Mouse (Mus musculus): Measurements from ENCODE around the gene Gm11639. TPM values are rescaled to one million over a fixed set of nuclear protein-coding genes. Genes with fewer than 3 reads are reported as not detected.

Gm11639 gene
- polyA plus RNA-seq, 1 experiment from 2014 or later: 0.05 TPM

DNA sequence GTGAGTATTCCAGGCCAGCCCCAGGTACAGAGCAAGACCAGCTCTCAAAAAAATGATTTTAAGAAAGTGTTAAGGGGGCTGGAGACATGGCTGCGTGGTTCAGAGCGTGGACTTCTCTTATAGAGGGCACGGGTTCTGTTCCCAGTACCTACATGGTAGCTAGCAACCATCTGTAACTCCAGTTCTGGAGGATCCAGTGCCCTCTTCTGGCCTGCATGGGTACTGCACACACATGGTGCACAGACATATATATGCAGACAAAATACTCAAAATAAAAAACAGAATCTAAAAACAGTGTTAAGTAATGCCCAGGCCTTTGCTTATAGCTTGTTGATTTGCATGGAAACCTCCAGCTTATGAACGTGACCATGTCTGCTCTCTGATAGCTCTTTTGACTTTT, 24.9 kb upstream of the Gm11639 start:
- H3K27me3 ChIP-seq: no peaks in the 10 kb centered on the region
- H3K27ac ChIP-seq (replicated peaks): no peak overlapping the region
- no peak for ATAC-seq (ENCODE audit: insufficient read depth)
- H3K4me1 ChIP-seq (replicated peaks): peaks cover 15% of the 10 kb centered on the region
- H3K36me3 ChIP-seq (replicated peaks): no peaks in the 10 kb centered on the region
- no peaks in the 10 kb centered on the region for H3K9me3 ChIP-seq (replicated peaks)
- WGBS (ENCODE audit: insufficient replicate concordance): 83% methylated on average over 4 of the region's 4 CpGs
- H3K9ac ChIP-seq: no peak overlapping the region
- H3K4me3 ChIP-seq (replicated peaks): no peak overlapping the region
- H3K4me2 ChIP-seq: no peak overlapping the region

- Histone ChIP-seq H3K9ac (no peak overlapping the region), H3K27me3 (no peaks in the 10 kb centered on the region), H3K36me3 (replicated peaks) (no peaks in the 10 kb centered on the region), H3K9me3 (replicated peaks) (no peaks in the 10 kb centered on the region), H3K4me1 (replicated peaks) (peaks cover 15% of the 10 kb centered on the region), H3K27ac (replicated peaks) (no peak overlapping the region), H3K4me2 (peak overlapping the region; percentile 52), H3K4me3 (replicated peaks) (no peak overlapping the region)
- 23% methylated on average over 5 of the region's 5 CpGs for WGBS (ENCODE audit: insufficient replicate concordance)
- peak; percentile 70 for ATAC-seq (ENCODE audit: insufficient read depth)
Measured at GRCm38 (mm10) chr11:104661106-104661505, 24.4 kb upstream of the Gm11639 start.

DNA sequence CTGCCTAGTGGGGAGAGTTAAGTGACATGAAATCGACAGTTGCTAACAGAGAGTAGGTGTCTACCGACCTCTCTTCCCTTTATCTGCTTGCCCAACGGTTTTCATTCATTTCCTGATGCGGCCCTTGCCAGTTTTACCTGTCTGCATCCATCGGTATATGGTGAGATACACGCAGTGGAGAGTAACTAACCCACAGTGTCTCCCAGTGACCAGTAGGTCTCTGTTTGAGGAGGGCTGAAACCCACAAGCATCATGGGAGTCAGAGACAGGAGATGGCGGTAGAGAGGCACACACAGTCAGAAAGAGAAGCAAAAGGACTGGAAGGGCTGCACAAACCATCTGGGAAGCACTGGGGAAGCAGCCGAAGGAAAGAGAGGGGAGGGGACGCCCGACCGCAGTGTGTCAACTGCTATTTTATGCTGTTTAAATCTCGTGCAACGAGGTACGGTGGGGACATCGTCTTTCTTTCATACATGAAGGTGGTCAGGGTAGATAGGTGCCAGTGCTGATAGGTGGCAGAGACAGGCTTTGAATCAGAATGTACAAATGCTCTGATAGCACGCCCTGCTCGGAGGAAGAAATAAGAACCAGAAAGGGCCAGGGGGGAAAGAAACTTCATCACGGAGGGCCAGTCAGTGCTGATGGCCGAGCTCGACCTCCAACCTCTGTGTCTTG, 23.8 kb upstream of the Gm11639 start:
- H3K4me3 ChIP-seq (replicated peaks): no peak overlapping the region
- WGBS (ENCODE audit: insufficient replicate concordance): 25% methylated on average over 20 of the region's 20 CpGs
- no peaks in the 10 kb centered on the region for H3K9me3 ChIP-seq (replicated peaks)
- H3K27me3 ChIP-seq: no peaks in the 10 kb centered on the region
- no peaks in the 10 kb centered on the region for H3K36me3 ChIP-seq (replicated peaks)
- peaks cover 15% of the 10 kb centered on the region for H3K4me1 ChIP-seq (replicated peaks)
- no peak overlapping the region for H3K27ac ChIP-seq (replicated peaks)
- peak; percentile 55 for ATAC-seq (ENCODE audit: insufficient read depth)
- peak overlapping the region; percentile 52 for H3K4me2 ChIP-seq
- H3K9ac ChIP-seq: 0 out of 2 replicates have a peak overlapping the region, but pooled peaks have one; percentile 4

GRCm38 (mm10) chr11:104662573-104662972, 22.9 kb upstream of the Gm11639 start:
- Histone ChIP-seq H3K4me2 (no peak overlapping the region), H3K9ac (no peak overlapping the region), H3K4me1 (replicated peaks) (peaks cover 15% of the 10 kb centered on the region), H3K4me3 (replicated peaks) (no peak overlapping the region), H3K9me3 (replicated peaks) (no peaks in the 10 kb centered on the region), H3K36me3 (replicated peaks) (no peaks in the 10 kb centered on the region), H3K27ac (replicated peaks) (no peak overlapping the region), H3K27me3 (no peaks in the 10 kb centered on the region)
- WGBS (ENCODE audit: insufficient replicate concordance): 70% methylated on average over 11 of the region's 11 CpGs
- ATAC-seq (ENCODE audit: insufficient read depth): no peak

GRCm38 (mm10) chr11:104663241-104663877, 22.1 kb upstream of the Gm11639 start:
- WGBS (ENCODE audit: insufficient replicate concordance): 62% methylated on average over 6 of the region's 6 CpGs
- H3K4me2 ChIP-seq: no peak overlapping the region
- peaks cover 15% of the 10 kb centered on the region for H3K4me1 ChIP-seq (replicated peaks)
- H3K36me3 ChIP-seq (replicated peaks): no peaks in the 10 kb centered on the region
- no peak for ATAC-seq (ENCODE audit: insufficient read depth)
- H3K9me3 ChIP-seq (replicated peaks): no peaks in the 10 kb centered on the region
- no peak overlapping the region for H3K4me3 ChIP-seq (replicated peaks)
- H3K27me3 ChIP-seq: no peaks in the 10 kb centered on the region
- no peak overlapping the region for H3K9ac ChIP-seq
- no peak overlapping the region for H3K27ac ChIP-seq (replicated peaks)

DNA sequence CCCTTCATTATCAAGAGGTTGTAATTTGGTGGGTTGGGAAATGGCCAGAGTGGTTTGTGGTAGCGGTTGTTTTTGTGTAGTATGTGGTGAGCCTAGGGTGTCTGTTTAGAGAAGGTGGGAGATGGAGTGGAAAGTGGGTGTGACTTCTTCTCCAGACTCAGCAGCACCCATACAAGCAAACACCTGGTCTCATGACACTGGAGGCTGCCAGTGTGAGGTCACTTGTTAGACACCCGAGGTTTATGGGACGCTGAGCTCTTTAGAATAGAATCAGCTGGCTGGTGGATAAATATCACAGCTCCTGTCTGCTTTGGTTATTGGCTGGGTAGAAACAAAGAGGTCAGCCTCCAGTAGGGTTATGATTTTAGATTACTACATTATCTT, 21.6 kb upstream of the Gm11639 start:
- peaks cover 15% of the 10 kb centered on the region for H3K4me1 ChIP-seq (replicated peaks)
- no peak for ATAC-seq (ENCODE audit: insufficient read depth)
- H3K27me3 ChIP-seq: no peaks in the 10 kb centered on the region
- H3K9ac ChIP-seq: no peak overlapping the region
- H3K4me3 ChIP-seq (replicated peaks): no peak overlapping the region
- H3K27ac ChIP-seq (replicated peaks): no peak overlapping the region
- no peaks in the 10 kb centered on the region for H3K9me3 ChIP-seq (replicated peaks)
- no peak overlapping the region for H3K4me2 ChIP-seq
- WGBS (ENCODE audit: insufficient replicate concordance): 30% methylated on average over 3 of the region's 3 CpGs
- H3K36me3 ChIP-seq (replicated peaks): no peaks in the 10 kb centered on the region

DNA sequence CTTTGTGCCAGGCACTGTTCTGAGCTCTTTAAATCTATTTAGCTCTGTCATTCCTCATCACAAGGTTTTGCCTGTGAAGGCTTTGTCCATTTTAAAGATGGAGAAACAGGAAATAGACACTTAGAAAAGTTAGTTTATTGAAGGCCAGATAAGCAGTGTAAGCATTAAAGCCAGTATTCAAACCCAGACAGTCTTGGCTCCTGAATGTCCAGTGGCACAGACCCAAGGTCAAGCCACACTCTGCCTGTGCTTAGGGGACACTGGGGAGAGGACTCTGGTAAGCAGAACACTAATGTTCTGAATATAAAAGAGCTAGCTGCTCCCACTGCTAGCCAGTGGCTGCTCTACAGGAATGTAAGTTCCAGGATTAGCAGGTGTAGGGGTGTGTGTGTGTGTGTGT, 21.1 kb upstream of the Gm11639 start:
- Histone ChIP-seq H3K9ac (no peak overlapping the region), H3K27me3 (no peaks in the 10 kb centered on the region), H3K4me3 (replicated peaks) (no peak overlapping the region), H3K9me3 (replicated peaks) (no peaks in the 10 kb centered on the region), H3K4me2 (no peak overlapping the region), H3K27ac (replicated peaks) (no peak overlapping the region), H3K36me3 (replicated peaks) (no peaks in the 10 kb centered on the region), H3K4me1 (replicated peaks) (peaks cover 15% of the 10 kb centered on the region)
- ATAC-seq (ENCODE audit: insufficient read depth): no peak

- H3K4me3 ChIP-seq (replicated peaks): no peak overlapping the region
- 25% methylated on average over 5 of the region's 5 CpGs for WGBS (ENCODE audit: insufficient replicate concordance)
- no peak for ATAC-seq (ENCODE audit: insufficient read depth)
- H3K4me1 ChIP-seq (replicated peaks): no peaks in the 10 kb centered on the region
- no peaks in the 10 kb centered on the region for H3K36me3 ChIP-seq (replicated peaks)
- no peak overlapping the region for H3K4me2 ChIP-seq
- no peaks in the 10 kb centered on the region for H3K9me3 ChIP-seq (replicated peaks)
- no peaks in the 10 kb centered on the region for H3K27me3 ChIP-seq
- no peak overlapping the region for H3K9ac ChIP-seq
- no peak overlapping the region for H3K27ac ChIP-seq (replicated peaks)
Measured at GRCm38 (mm10) chr11:104667399-104667798, 18.1 kb upstream of the Gm11639 start.

DNA sequence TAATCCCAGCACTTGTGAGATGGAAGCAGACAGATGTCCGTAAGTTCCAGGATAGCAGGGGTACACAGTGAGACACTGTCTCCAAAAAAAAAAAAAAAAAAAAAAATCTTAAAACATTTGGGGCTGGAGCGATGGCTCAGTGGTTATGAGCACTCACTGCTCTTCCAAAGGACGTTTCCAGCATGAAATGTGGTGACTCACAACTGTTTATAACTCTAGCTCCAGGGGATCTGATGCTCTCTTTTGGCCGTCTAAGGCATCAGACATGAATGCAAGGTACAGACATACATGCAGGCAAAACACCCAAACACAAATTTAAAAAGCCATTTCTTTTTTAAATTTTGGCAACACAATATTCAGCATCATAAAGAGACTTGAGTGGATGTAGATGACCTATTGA, 12.1 kb upstream of the Gm11639 start:
- no peaks in the 10 kb centered on the region for H3K27me3 ChIP-seq
- no peak overlapping the region for H3K4me2 ChIP-seq
- no peaks in the 10 kb centered on the region for H3K4me1 ChIP-seq (replicated peaks)
- no peaks in the 10 kb centered on the region for H3K9me3 ChIP-seq (replicated peaks)
- H3K36me3 ChIP-seq (replicated peaks): no peaks in the 10 kb centered on the region
- 59% methylated on average over 4 of the region's 4 CpGs for WGBS (ENCODE audit: insufficient replicate concordance)
- no peak overlapping the region for H3K4me3 ChIP-seq (replicated peaks)
- no peak for ATAC-seq (ENCODE audit: insufficient read depth)
- H3K27ac ChIP-seq (replicated peaks): no peak overlapping the region
- no peak overlapping the region for H3K9ac ChIP-seq

GRCm38 (mm10) chr11:104674768-104675167, 10.7 kb upstream of the Gm11639 start:
- Histone ChIP-seq H3K4me1 (replicated peaks) (no peaks in the 10 kb centered on the region), H3K4me2 (no peak overlapping the region), H3K36me3 (replicated peaks) (no peaks in the 10 kb centered on the region), H3K9ac (no peak overlapping the region), H3K9me3 (replicated peaks) (no peaks in the 10 kb centered on the region), H3K27me3 (no peaks in the 10 kb centered on the region), H3K27ac (replicated peaks) (no peak overlapping the region), H3K4me3 (replicated peaks) (no peak overlapping the region)
- WGBS (ENCODE audit: insufficient replicate concordance): 69% methylated on average over 11 of the region's 11 CpGs
- no peak for ATAC-seq (ENCODE audit: insufficient read depth)

- no peak overlapping the region for H3K27ac ChIP-seq (replicated peaks)
- no peak overlapping the region for H3K9ac ChIP-seq
- no peaks in the 10 kb centered on the region for H3K27me3 ChIP-seq
- H3K4me2 ChIP-seq: no peak overlapping the region
- H3K9me3 ChIP-seq (replicated peaks): no peaks in the 10 kb centered on the region
- H3K4me1 ChIP-seq (replicated peaks): no peaks in the 10 kb centered on the region
- WGBS (ENCODE audit: insufficient replicate concordance): 71% methylated on average over 6 of the region's 6 CpGs
- no peaks in the 10 kb centered on the region for H3K36me3 ChIP-seq (replicated peaks)
- H3K4me3 ChIP-seq (replicated peaks): no peak overlapping the region
- ATAC-seq (ENCODE audit: insufficient read depth): no peak
Measured at GRCm38 (mm10) chr11:104693235-104693634, 7.7 kb downstream of the Gm11639 start.

DNA sequence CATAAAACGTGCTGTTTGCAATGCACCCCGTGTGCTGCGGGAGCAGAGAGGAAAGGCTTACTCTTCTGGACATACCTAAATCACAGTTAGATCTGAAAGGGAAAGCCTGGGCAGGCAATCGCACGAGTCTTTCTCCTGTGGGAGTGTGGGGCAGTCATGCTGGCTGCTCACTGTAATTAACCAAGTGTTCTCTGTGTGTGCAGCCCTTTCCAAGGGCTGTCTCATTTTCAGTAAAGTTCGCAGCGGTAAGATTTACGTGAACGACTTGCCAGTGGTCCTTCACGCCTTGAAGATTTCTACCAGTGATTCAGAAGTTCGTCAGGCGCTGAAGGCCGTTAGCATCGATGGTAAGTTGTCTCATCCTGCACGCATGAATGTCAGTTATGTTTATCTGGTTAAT, 18.6 kb downstream of the Gm11639 start:
- H3K4me3 ChIP-seq (replicated peaks): no peak overlapping the region
- no peak overlapping the region for H3K9ac ChIP-seq
- no peak overlapping the region for H3K27ac ChIP-seq (replicated peaks)
- no peaks in the 10 kb centered on the region for H3K36me3 ChIP-seq (replicated peaks)
- no peaks in the 10 kb centered on the region for H3K27me3 ChIP-seq
- ATAC-seq (ENCODE audit: insufficient read depth): no peak
- no peaks in the 10 kb centered on the region for H3K4me1 ChIP-seq (replicated peaks)
- WGBS (ENCODE audit: insufficient replicate concordance): 63% methylated on average over 15 of the region's 15 CpGs
- H3K4me2 ChIP-seq: no peak overlapping the region
- H3K9me3 ChIP-seq (replicated peaks): no peaks in the 10 kb centered on the region
